Mouse (Mus musculus) ES-E14 (cell line): ENCODE results near the gene Itpr2.

ENCODE experiments used
- CHD2 ChIP-seq: IDR thresholded peaks from 2 replicates; pipeline ENCODE4 v1.6.1; 2014; ENCODE audit warnings: mild to moderate bottlenecking, low read depth, low read length, inconsistent platforms
- HCFC1 ChIP-seq: IDR thresholded peaks from 2 replicates; pipeline ENCODE4 v1.6.1; 2012; ENCODE audit warnings: low read length, inconsistent platforms, borderline replicate concordance; ENCODE audit not compliant: insufficient read depth
- ZC3H11A ChIP-seq: IDR thresholded peaks from 2 replicates; pipeline ENCODE4 v1.6.1; 2012; ENCODE audit warnings: low read depth, mild to moderate bottlenecking, inconsistent platforms, low read length, borderline replicate concordance
- ZNF384 ChIP-seq: IDR thresholded peaks from 2 replicates; pipeline ENCODE4 v1.6.1; 2012; ENCODE audit warnings: low read depth, low read length, inconsistent platforms

- TF ChIP-seq ZC3H11A (no peak), HCFC1 (no peak), ZNF384 (no peak), CHD2 (no peak)
These were observed 49.3 kb upstream of the Itpr2 start for GRCm38 (mm10) chr6:146551326-146551725.
